9 mouse cellular contexts compared by ENCODE assay signal in genomic region chr1:93823796-93824495, GRCm38 (mm10). TPM values are rescaled to one million over a fixed set of nuclear protein-coding genes. Genes with fewer than 3 reads are reported as not detected.
DNase-seq lines count a peak whose midpoint lies in the region; ATAC-seq and TF ChIP-seq lines count a peak whose summit lies in the region.
"Had no signal": no experiment of that assay in that cellular context is flagged by ENCODE, and none has a peak within 500 bp of the region (broad histone marks: within the 10 kb centered on the region; RNA-seq: fewer than 3 reads in every experiment).

No protein-coding gene starts in this region.

- no peak for ATAC-seq in heart, embryonic 11.5 days (replicated peaks; ENCODE audit: insufficient number of reproducible peaks, low FRiP score, low TSS enrichment)
- no peak for ATAC-seq in limb, embryonic 13.5 days (ENCODE audit: low FRiP score, low read depth)

- no peak overlapping the region for H3K4me2 ChIP-seq in heart, embryonic 11.5 days
- H3K4me2 ChIP-seq in limb, embryonic 13.5 days (replicated peaks) = peak overlapping the region; percentile 76; the same call in 1 of the 2 replicates

- H3K9me3 ChIP-seq in heart, embryonic 11.5 days (replicated peaks; ENCODE audit: control insufficient read depth, low read length) = no peaks in the 10 kb centered on the region
- no peaks in the 10 kb centered on the region for H3K9me3 ChIP-seq in limb, embryonic 13.5 days

- WGBS in heart, embryonic 11.5 days (ENCODE audit: insufficient replicate concordance) = 72% methylated on average over 3 of the region's 3 CpGs
- WGBS in spleen, adult 2 months = 70% methylated on average over 3 of the region's 3 CpGs
- 78% methylated on average over 3 of the region's 3 CpGs for WGBS in limb, embryonic 13.5 days

- TF ChIP-seq CTCF in spleen, adult 2 months (IDR thresholded peaks at IDR 0.05; ENCODE audit: extremely low read depth, insufficient read depth, insufficient read length, insufficient replicate concordance) = no peak

- peaks cover 15% of the 10 kb centered on the region for H3K36me3 ChIP-seq in heart, embryonic 11.5 days (ENCODE audit: control insufficient read depth, insufficient read depth, low read length)
- peaks cover 5% of the 10 kb centered on the region for H3K36me3 ChIP-seq in spleen, adult 2 months (ENCODE audit: control insufficient read depth, insufficient read depth, low read length)
- H3K36me3 ChIP-seq in limb, embryonic 13.5 days = peaks cover 31% of the 10 kb centered on the region

- H3K27me3 ChIP-seq in heart, embryonic 11.5 days (ENCODE audit: control insufficient read depth, insufficient read depth, low read length) = no peaks in the 10 kb centered on the region
- no peaks in the 10 kb centered on the region for H3K27me3 ChIP-seq in spleen, adult 2 months (ENCODE audit: control insufficient read depth, insufficient read depth, low read length)
- no peaks in the 10 kb centered on the region for H3K27me3 ChIP-seq in limb, embryonic 13.5 days

- peaks cover 7% of the 10 kb centered on the region for H3K4me1 ChIP-seq in heart, embryonic 11.5 days (ENCODE audit: control insufficient read depth, insufficient read depth, low read length)
- H3K4me1 ChIP-seq in spleen, adult 2 months (ENCODE audit: control insufficient read depth, insufficient read depth, insufficient read length) = peaks cover 12% of the 10 kb centered on the region; the same call in 1 of the 2 replicates
- peaks cover 14% of the 10 kb centered on the region for H3K4me1 ChIP-seq in limb, embryonic 13.5 days

- DNase-seq in heart, adult 9 months (ENCODE audit: low spot score in 2 of 2) = no peak
- DNase-seq in spleen, adult 2 months (ENCODE audit: low read depth in 1 of 2, low spot score in 2 of 2) = no peak
- no peak for DNase-seq in spleen, postnatal 36 days (ENCODE audit: low spot score in 2 of 2)
- no peak for DNase-seq in urinary bladder, postnatal 10 days (ENCODE audit: low spot score)
- DNase-seq in urinary bladder, postnatal 36 days (ENCODE audit: low spot score in 2 of 2) = no peak
- DNase-seq in layer of hippocampus, adult 8-10 months (ENCODE audit: low spot score in 2 of 2) = no peak
- DNase-seq: kidney, postnatal 25 days had no signal

- H3K9ac ChIP-seq in heart, embryonic 11.5 days (ENCODE audit: low read depth, low read length) = no peak overlapping the region
- no peak overlapping the region for H3K9ac ChIP-seq in limb, embryonic 13.5 days

- H3K4me3 ChIP-seq in heart, embryonic 11.5 days (ENCODE audit: low read depth, low read length) = no peak overlapping the region
- no peak overlapping the region for H3K4me3 ChIP-seq in spleen, adult 2 months (ENCODE audit: extremely low read depth, insufficient read depth, insufficient read length)
- no peak overlapping the region for H3K4me3 ChIP-seq in limb, embryonic 13.5 days

- TF ChIP-seq POLR2A in spleen, adult 2 months (IDR thresholded peaks at IDR 0.05; ENCODE audit: low read depth, low read length) = no peak

- H3K27ac ChIP-seq in heart, embryonic 11.5 days (ENCODE audit: low read depth, low read length) = peak overlapping the region; percentile 93; the same call in 1 of the 2 replicates
- H3K27ac ChIP-seq in spleen, adult 2 months (ENCODE audit: insufficient read depth, low read length) = peak overlapping the region; percentile 98; the same call in 1 of the 2 replicates
- no peak overlapping the region for H3K27ac ChIP-seq in limb, embryonic 13.5 days

RNA-seq across cellular contexts. Expression of gene D2hgdh, which starts 0.8 kb away (rescaled TPM):
- polyA plus RNA-seq in heart, embryonic 11.5 days (2014; fragmentation: Nextera tagmentation; extraction: Ambion mirVana) = 12.0 and 12.9 TPM in 2 replicates
- 17.0 and 20.3 TPM in 2 replicates for polyA plus RNA-seq in spleen, adult 2 months (2012; rRNA removed)
- 17.3 and 18.4 TPM in 2 replicates for polyA plus RNA-seq in limb, embryonic 13.5 days (2015; fragmentation: Nextera tagmentation; extraction: Ambion mirVana)
- total RNA-seq in layer of hippocampus, adult 8-10 months (2022) = 10 to 100 TPM; 18.1 to 21.8 (median 19.3) TPM

RNA-seq across cellular contexts. Expression of gene Ing5, which starts 20.2 kb away (rescaled TPM):
- polyA plus RNA-seq in heart, embryonic 11.5 days (2014; fragmentation: Nextera tagmentation; extraction: Ambion mirVana) = 14.4 and 15.5 TPM in 2 replicates
- 7.1 and 7.6 TPM in 2 replicates for polyA plus RNA-seq in spleen, adult 2 months (2012; rRNA removed)
- polyA plus RNA-seq in limb, embryonic 13.5 days (2015; fragmentation: Nextera tagmentation; extraction: Ambion mirVana) = 15.1 and 15.6 TPM in 2 replicates
- 10 to 100 TPM; 15.0 to 16.0 (median 15.4) TPM for total RNA-seq in layer of hippocampus, adult 8-10 months (2022)

RNA-seq across cellular contexts. Expression of gene Dtymk, which starts 22.2 kb away (rescaled TPM):
- polyA plus RNA-seq in heart, embryonic 11.5 days (2014; fragmentation: Nextera tagmentation; extraction: Ambion mirVana) = 201 and 206 TPM in 2 replicates
- 43.7 and 44.0 TPM in 2 replicates for polyA plus RNA-seq in spleen, adult 2 months (2012; rRNA removed)
- polyA plus RNA-seq in limb, embryonic 13.5 days (2015; fragmentation: Nextera tagmentation; extraction: Ambion mirVana) = 251 and 255 TPM in 2 replicates
- 10 to 100 TPM; 52.7 to 64.8 (median 58.4) TPM for total RNA-seq in layer of hippocampus, adult 8-10 months (2022)

RNA-seq across cellular contexts. Expression of gene Gal3st2, which starts 37.2 kb away (rescaled TPM):
- polyA plus RNA-seq in heart, embryonic 11.5 days (2014; fragmentation: Nextera tagmentation; extraction: Ambion mirVana) = 0.17 TPM in 1 of 2 replicates, not detected in the other
- polyA plus RNA-seq in spleen, adult 2 months (2012; rRNA removed) = 0.94 and 3.8 TPM in 2 replicates
- 0.17 TPM in 1 of 2 replicates, not detected in the other for polyA plus RNA-seq in limb, embryonic 13.5 days (2015; fragmentation: Nextera tagmentation; extraction: Ambion mirVana)
- total RNA-seq in layer of hippocampus, adult 8-10 months (2022) = under 1 TPM in 1 of 4 experiments, not detected in 3; 0.14 TPM
